Mouse (Mus musculus): Measurements from ENCODE around the gene Trib3. TPM values are rescaled to one million over a fixed set of nuclear protein-coding genes. Genes with fewer than 3 reads are reported as not detected.
A peak's percentile ranks its signal among the peaks of the same experiment; 100 is the strongest.

Trib3 gene
- polyA plus RNA-seq (2012; rRNA removed), result 2.6 and 3.8 TPM in 2 replicates

- TF ChIP-seq POLR2A (IDR thresholded peaks at IDR 0.05; ENCODE audit: control insufficient read depth, extremely low read depth, insufficient read depth, low read length, poor library complexity) (peak; percentile 36; the same call in 1 of the 2 replicates), CTCF (IDR thresholded peaks at IDR 0.05; ENCODE audit: borderline replicate concordance, control insufficient read depth, extremely low read depth, insufficient read depth, low read length, poor library complexity) (peak; percentile 84)
- 1% methylated on average over 52 of the region's 52 CpGs for WGBS
- Histone ChIP-seq H3K4me1 (replicated peaks; ENCODE audit: control insufficient read depth, insufficient read depth, low read length) (peaks cover 11% of the 10 kb centered on the region), H3K36me3 (ENCODE audit: control insufficient read depth, insufficient read depth, low read length) (no peaks in the 10 kb centered on the region), H3K27ac (ENCODE audit: control insufficient read depth, insufficient read depth, low read length) (no peak within 1 kb of the TSS), H3K4me3 (ENCODE audit: control insufficient read depth, insufficient read depth, low read length) (peak within 1 kb of the TSS; percentile 49), H3K27me3 (ENCODE audit: control insufficient read depth, insufficient read depth, low read length) (no peaks in the 10 kb centered on the region)
- DNase-seq, result peak; percentile 88
Observed at GRCm38 (mm10) chr2:152343329-152344213, at the start of gene Trib3. Trib3 (minus strand) TSS chr2:152344032.

DNA sequence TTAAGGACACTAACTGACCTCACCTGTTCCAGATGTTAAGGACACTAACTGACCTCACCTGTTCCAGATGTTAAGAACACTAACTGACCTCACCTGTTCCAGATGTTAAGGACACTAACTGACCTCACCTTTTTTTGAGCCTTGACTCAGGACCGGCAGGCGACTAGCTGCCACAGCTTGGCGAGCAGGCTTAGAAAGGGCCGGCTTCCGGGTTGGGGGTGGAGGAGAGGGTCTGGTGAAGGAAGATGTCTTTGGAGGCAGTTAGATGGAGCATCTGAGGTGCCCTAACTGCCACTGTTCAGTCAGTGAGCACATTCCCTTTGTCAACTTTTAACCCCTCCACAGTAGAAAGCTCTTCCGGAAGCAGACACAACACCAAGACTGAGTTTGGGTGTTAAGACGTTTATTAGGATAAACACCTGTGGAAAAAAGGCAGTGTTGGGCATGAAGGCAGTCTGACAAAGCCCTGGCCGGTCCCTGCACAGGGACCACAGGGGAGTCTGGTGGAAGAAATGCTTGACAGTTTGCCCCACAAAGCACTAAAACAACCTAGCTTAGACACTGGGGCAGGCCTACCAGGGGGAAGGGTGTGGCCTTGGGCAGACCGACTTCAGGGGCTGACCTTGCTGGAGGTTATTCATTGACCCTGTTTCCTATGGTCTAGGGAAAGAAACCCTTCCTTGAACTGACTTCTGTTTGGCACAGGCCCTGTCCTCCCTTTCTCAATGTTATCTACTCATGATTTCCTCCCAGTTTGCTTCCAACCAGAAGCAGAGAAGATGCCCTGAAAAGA, 49.6 kb upstream of the Trib3 start:
- DNase-seq, result no peak
- WGBS, result 87% methylated on average over 9 of the region's 9 CpGs
- Histone ChIP-seq H3K36me3 (ENCODE audit: control insufficient read depth, insufficient read depth, low read length) (no peaks in the 10 kb centered on the region), H3K4me1 (replicated peaks; ENCODE audit: control insufficient read depth, insufficient read depth, low read length) (peaks cover 10% of the 10 kb centered on the region), H3K4me3 (ENCODE audit: control insufficient read depth, insufficient read depth, low read length) (no peak overlapping the region), H3K27ac (ENCODE audit: control insufficient read depth, insufficient read depth, low read length) (no peak overlapping the region), H3K27me3 (ENCODE audit: control insufficient read depth, insufficient read depth, low read length) (no peaks in the 10 kb centered on the region; the same call in 1 of the 2 replicates)
- TF ChIP-seq CTCF (IDR thresholded peaks at IDR 0.05; ENCODE audit: borderline replicate concordance, control insufficient read depth, extremely low read depth, insufficient read depth, low read length, poor library complexity) (no peak), POLR2A (IDR thresholded peaks at IDR 0.05; ENCODE audit: control insufficient read depth, extremely low read depth, insufficient read depth, low read length, poor library complexity) (no peak)

- H3K4me1 ChIP-seq (replicated peaks; ENCODE audit: control insufficient read depth, insufficient read depth, low read length), result peaks cover 10% of the 10 kb centered on the region
- no peak overlapping the region for H3K4me3 ChIP-seq (ENCODE audit: control insufficient read depth, insufficient read depth, low read length)
- H3K27me3 ChIP-seq (ENCODE audit: control insufficient read depth, insufficient read depth, low read length), result no peaks in the 10 kb centered on the region; the same call in 1 of the 2 replicates
- WGBS, result 27% methylated on average over 3 of the region's 3 CpGs
- no peak overlapping the region for H3K27ac ChIP-seq (ENCODE audit: control insufficient read depth, insufficient read depth, low read length)
- H3K36me3 ChIP-seq (ENCODE audit: control insufficient read depth, insufficient read depth, low read length), result no peaks in the 10 kb centered on the region
- DNase-seq, result peak; percentile 41
- no peak for TF ChIP-seq CTCF (IDR thresholded peaks at IDR 0.05; ENCODE audit: borderline replicate concordance, control insufficient read depth, extremely low read depth, insufficient read depth, low read length, poor library complexity)
- TF ChIP-seq POLR2A (IDR thresholded peaks at IDR 0.05; ENCODE audit: control insufficient read depth, extremely low read depth, insufficient read depth, low read length, poor library complexity), result no peak
Observed at GRCm38 (mm10) chr2:152392786-152393185, 49.0 kb upstream of the Trib3 start.

GRCm38 (mm10) chr2:152384191-152384590, 40.4 kb upstream of the Trib3 start:
- TF ChIP-seq POLR2A (IDR thresholded peaks at IDR 0.05; ENCODE audit: control insufficient read depth, extremely low read depth, insufficient read depth, low read length, poor library complexity) (no peak), CTCF (IDR thresholded peaks at IDR 0.05; ENCODE audit: borderline replicate concordance, control insufficient read depth, extremely low read depth, insufficient read depth, low read length, poor library complexity) (no peak)
- no peak overlapping the region for H3K27ac ChIP-seq (ENCODE audit: control insufficient read depth, insufficient read depth, low read length)
- H3K4me3 ChIP-seq (ENCODE audit: control insufficient read depth, insufficient read depth, low read length), result no peak overlapping the region
- H3K4me1 ChIP-seq (replicated peaks; ENCODE audit: control insufficient read depth, insufficient read depth, low read length), result no peaks in the 10 kb centered on the region
- 99% methylated on average over 4 of the region's 4 CpGs for WGBS
- H3K36me3 ChIP-seq (ENCODE audit: control insufficient read depth, insufficient read depth, low read length), result no peaks in the 10 kb centered on the region
- DNase-seq, result no peak
- H3K27me3 ChIP-seq (ENCODE audit: control insufficient read depth, insufficient read depth, low read length), result no peaks in the 10 kb centered on the region

DNA sequence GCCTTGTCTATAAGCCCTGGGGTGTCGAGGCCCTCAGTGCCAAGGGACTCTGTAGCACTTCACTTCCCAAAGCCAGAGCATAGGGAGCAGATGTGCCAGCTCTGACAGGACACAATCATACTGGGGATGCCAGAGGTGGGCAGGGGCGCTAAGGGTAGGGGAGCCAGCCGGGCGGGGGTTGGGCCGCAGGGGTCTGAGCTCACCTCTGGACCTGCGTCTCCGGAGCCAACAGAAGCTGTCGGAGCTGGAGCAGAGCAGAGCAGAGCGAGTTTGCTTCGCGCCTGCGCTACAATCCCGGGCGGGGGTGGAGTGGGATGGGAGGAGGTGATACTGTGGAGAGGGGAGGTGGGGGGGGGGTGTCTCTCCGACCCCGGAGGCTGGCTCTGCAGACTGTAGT, 32.5 kb upstream of the Trib3 start, which contains the start of gene Nrsn2:
TSS of gene Nrsn2 (minus strand) at position 294 of the 397 bp plus-strand sequence.
- H3K27me3 ChIP-seq (ENCODE audit: control insufficient read depth, insufficient read depth, low read length), result no peaks in the 10 kb centered on the region; the same call in 1 of the 2 replicates
- H3K36me3 ChIP-seq (ENCODE audit: control insufficient read depth, insufficient read depth, low read length), result no peaks in the 10 kb centered on the region
- no peak for TF ChIP-seq CTCF (IDR thresholded peaks at IDR 0.05; ENCODE audit: borderline replicate concordance, control insufficient read depth, extremely low read depth, insufficient read depth, low read length, poor library complexity)
- no peak for TF ChIP-seq POLR2A (IDR thresholded peaks at IDR 0.05; ENCODE audit: control insufficient read depth, extremely low read depth, insufficient read depth, low read length, poor library complexity)
- H3K27ac ChIP-seq (ENCODE audit: control insufficient read depth, insufficient read depth, low read length), result no peak within 1 kb of the TSS
- WGBS, result 31% methylated on average over 16 of the region's 16 CpGs
- peaks cover 4% of the 10 kb centered on the region for H3K4me1 ChIP-seq (replicated peaks; ENCODE audit: control insufficient read depth, insufficient read depth, low read length)
- no peak for DNase-seq
- H3K4me3 ChIP-seq (ENCODE audit: control insufficient read depth, insufficient read depth, low read length), result no peak within 1 kb of the TSS

DNA sequence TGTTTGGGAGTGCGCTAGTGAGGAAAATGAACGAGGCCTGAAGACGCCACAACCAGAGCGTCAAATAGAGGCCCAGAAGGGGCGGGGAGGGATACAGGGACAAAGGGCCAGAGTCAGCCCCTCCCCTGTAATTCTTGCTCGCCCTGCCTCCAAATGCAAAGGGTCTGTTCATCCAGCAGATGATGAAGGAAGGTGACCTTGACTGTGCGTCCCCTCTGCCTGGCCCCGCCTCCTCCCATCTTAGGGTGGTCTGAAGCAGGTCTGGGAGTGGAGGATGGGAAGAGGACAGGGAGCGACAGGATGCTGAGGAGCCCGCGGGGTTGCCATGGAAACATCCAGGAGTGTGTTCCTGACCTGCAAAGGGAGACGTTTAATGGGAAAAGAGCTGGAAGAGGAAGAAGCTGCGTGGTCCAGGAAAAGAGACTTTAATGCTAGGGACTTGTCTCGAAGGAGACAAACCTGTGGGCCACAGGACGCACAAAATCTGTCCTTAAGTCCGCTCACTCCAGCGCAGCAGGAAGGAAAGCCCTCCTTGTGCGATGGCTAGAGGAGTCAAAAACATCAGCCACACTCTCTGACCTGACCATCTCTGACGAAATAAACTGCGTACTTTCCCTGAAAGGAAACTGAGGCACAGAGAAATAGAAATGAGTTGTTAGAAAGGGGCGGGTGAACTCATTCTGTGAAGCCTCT, 32.0 kb upstream of the Trib3 start:
- TF ChIP-seq POLR2A (IDR thresholded peaks at IDR 0.05; ENCODE audit: control insufficient read depth, extremely low read depth, insufficient read depth, low read length, poor library complexity) (no peak), CTCF (IDR thresholded peaks at IDR 0.05; ENCODE audit: borderline replicate concordance, control insufficient read depth, extremely low read depth, insufficient read depth, low read length, poor library complexity) (no peak)
- Histone ChIP-seq H3K27me3 (ENCODE audit: control insufficient read depth, insufficient read depth, low read length) (no peaks in the 10 kb centered on the region; the same call in 1 of the 2 replicates), H3K4me3 (ENCODE audit: control insufficient read depth, insufficient read depth, low read length) (no peak overlapping the region), H3K36me3 (ENCODE audit: control insufficient read depth, insufficient read depth, low read length) (no peaks in the 10 kb centered on the region), H3K27ac (ENCODE audit: control insufficient read depth, insufficient read depth, low read length) (no peak overlapping the region), H3K4me1 (replicated peaks; ENCODE audit: control insufficient read depth, insufficient read depth, low read length) (peaks cover 4% of the 10 kb centered on the region)
- DNase-seq, result no peak
- 53% methylated on average over 21 of the region's 21 CpGs for WGBS
